Mouse (Mus musculus) liver, postnatal 0 days (tissue): ENCODE measurements around the gene Cnpy1. TPM values are rescaled to one million over a fixed set of nuclear protein-coding genes. Genes with fewer than 3 reads are reported as not detected.

Source experiments
- ATAC-seq: fragments of 200-750 bp; cut with Nextera tagmentation; 2 replicates; pipeline ENCODE4 v1.8.0; 2017; ENCODE audit warnings: mild to moderate bottlenecking, moderate library complexity
- DNase-seq: peaks from one replicate; pipeline ENCODE4 v3.0.0-alpha.2; 2016
- H3K27ac ChIP-seq: fragments of 300-500 bp; sonication (generic); 2 replicates; pipeline ENCODE4 v1.5.1; 2014; ENCODE audit warnings: antibody characterized with exemption, moderate library complexity, mild to moderate bottlenecking, low read depth
- H3K27me3 ChIP-seq: fragments of 300-500 bp; sonication (generic); 2 replicates; pipeline ENCODE4 v1.6.1; 2014; ENCODE audit warnings: low read length, control low read depth, mixed read lengths; ENCODE audit not compliant: insufficient read depth
- H3K36me3 ChIP-seq: fragments of 300-500 bp; sonication (generic); replicated peaks from 2 replicates; pipeline ENCODE4 v1.6.1; 2014; ENCODE audit warnings: mild to moderate bottlenecking, control low read depth, low read length, moderate library complexity, mixed read lengths; ENCODE audit not compliant: insufficient read depth
- H3K4me1 ChIP-seq: fragments of 300-500 bp; sonication (generic); 2 replicates; pipeline ENCODE4 v1.6.1; 2014; ENCODE audit warnings: antibody characterized with exemption, mild to moderate bottlenecking, control low read depth; ENCODE audit not compliant: insufficient read depth
- H3K4me2 ChIP-seq: fragments of 300-500 bp; sonication (generic); 2 replicates; pipeline ENCODE4 v1.6.1; 2014; ENCODE audit warnings: low read depth, mild to moderate bottlenecking, low read length, moderate library complexity, mixed read lengths
- H3K4me3 ChIP-seq: fragments of 300-500 bp; sonication (generic); 2 replicates; pipeline ENCODE4 v1.5.1; 2014; ENCODE audit warnings: low read depth, low read length
- H3K9ac ChIP-seq: fragments of 300-500 bp; sonication (generic); replicated peaks from 2 replicates; pipeline ENCODE4 v1.6.1; 2014; ENCODE audit warnings: mild to moderate bottlenecking, moderate library complexity
- H3K9me3 ChIP-seq: fragments of 300-500 bp; sonication (generic); 2 replicates; pipeline ENCODE4 v1.6.1; 2016; ENCODE audit warnings: mild to moderate bottlenecking, control low read depth, low read length, mixed read lengths
- CTCF ChIP-seq: sonication (generic); IDR thresholded peaks from 2 replicates; pipeline ENCODE4 v1.5.1; 2016; ENCODE audit warnings: antibody characterized with exemption, low read depth
- EP300 ChIP-seq: IDR thresholded peaks from 2 replicates; pipeline ENCODE4 v1.6.1; 2016; ENCODE audit warnings: antibody characterized with exemption, low read depth, mild to moderate bottlenecking
- WGBS: fragments of 180-500 bp; shearing (Covaris S2); extraction: QIAGEN DNeasy Blood & Tissue Kit; methylation state at CpG from one replicate; pipeline ENCODE4 v1.1.7; 2014; ENCODE audit not compliant: insufficient replicate concordance; 5-methylcytosine and 5-hydroxymethylcytosine counted together
- polyA plus RNA-seq: library from polyadenylated mRNA; unstranded; fragments of >200 nt; fragmentation: Nextera tagmentation; extraction: Ambion mirVana; gene quantifications from 2 replicates; pipeline ENCODE4 v1.2.1, GENCODE M21; 2015

Cnpy1 gene
- polyA plus RNA-seq, 1 experiment from 2014 or later = not detected

- Histone ChIP-seq H3K4me1 (no peaks in the 10 kb centered on the region), H3K4me3 (no peak overlapping the region), H3K36me3 (no peaks in the 10 kb centered on the region), H3K27ac (peak overlapping the region; percentile 44; the same call in 1 of the 2 replicates), H3K4me2 (no peak overlapping the region), H3K9me3 (peaks cover 2% of the 10 kb centered on the region; the same call in 1 of the 2 replicates), H3K9ac (no peak overlapping the region), H3K27me3 (no peaks in the 10 kb centered on the region)
- TF ChIP-seq CTCF (no peak), EP300 (no peak)
- WGBS = 82% methylated on average over 1 of the region's 1 CpGs
- ATAC-seq (no peak), DNase-seq (no peak)
Observed at GRCm38 (mm10) chr5:28259939-28260338, 14.3 kb upstream of the Cnpy1 start.

- Histone ChIP-seq H3K36me3 (no peaks in the 10 kb centered on the region), H3K9me3 (peaks cover 2% of the 10 kb centered on the region; the same call in 1 of the 2 replicates), H3K4me3 (no peak overlapping the region), H3K9ac (no peak overlapping the region), H3K4me1 (no peaks in the 10 kb centered on the region), H3K27ac (peak overlapping the region; percentile 44; the same call in 1 of the 2 replicates), H3K4me2 (no peak overlapping the region), H3K27me3 (no peaks in the 10 kb centered on the region)
- ATAC-seq = no peak
- TF ChIP-seq CTCF = no peak
- TF ChIP-seq EP300 = no peak
- 6% methylated on average over 1 of the region's 1 CpGs for WGBS
- DNase-seq = no peak
Observed at GRCm38 (mm10) chr5:28259385-28259784, 13.8 kb upstream of the Cnpy1 start.

GRCm38 (mm10) chr5:28257816-28258215, 12.2 kb upstream of the Cnpy1 start:
- TF ChIP-seq CTCF = no peak
- no peak for TF ChIP-seq EP300
- no peak for ATAC-seq
- Histone ChIP-seq H3K4me1 (no peaks in the 10 kb centered on the region), H3K27me3 (no peaks in the 10 kb centered on the region), H3K4me3 (no peak overlapping the region), H3K36me3 (no peaks in the 10 kb centered on the region), H3K4me2 (no peak overlapping the region), H3K27ac (no peak overlapping the region), H3K9me3 (peaks cover 2% of the 10 kb centered on the region; the same call in 1 of the 2 replicates), H3K9ac (no peak overlapping the region)
- DNase-seq = no peak
- 55% methylated on average over 4 of the region's 4 CpGs for WGBS

- no peaks in the 10 kb centered on the region for H3K4me1 ChIP-seq
- H3K9ac ChIP-seq = no peak overlapping the region
- no peak overlapping the region for H3K4me3 ChIP-seq
- no peak for DNase-seq
- ATAC-seq = no peak
- no peak overlapping the region for H3K27ac ChIP-seq
- no peaks in the 10 kb centered on the region for H3K9me3 ChIP-seq
- 68% methylated on average over 4 of the region's 4 CpGs for WGBS
- no peaks in the 10 kb centered on the region for H3K36me3 ChIP-seq
- H3K27me3 ChIP-seq = no peaks in the 10 kb centered on the region
- TF ChIP-seq EP300 (no peak), CTCF (no peak)
- no peak overlapping the region for H3K4me2 ChIP-seq
Observed at GRCm38 (mm10) chr5:28252999-28253398, 7.4 kb upstream of the Cnpy1 start.

GRCm38 (mm10) chr5:28252260-28252659, 6.7 kb upstream of the Cnpy1 start:
- TF ChIP-seq EP300 = no peak
- TF ChIP-seq CTCF = no peak
- no peak overlapping the region for H3K4me3 ChIP-seq
- 77% methylated on average over 4 of the region's 4 CpGs for WGBS

GRCm38 (mm10) chr5:28251211-28251764, 5.7 kb upstream of the Cnpy1 start:
- 59% methylated on average over 4 of the region's 4 CpGs for WGBS
- no peak overlapping the region for H3K9ac ChIP-seq
- no peak overlapping the region for H3K4me2 ChIP-seq
- no peaks in the 10 kb centered on the region for H3K9me3 ChIP-seq
- H3K27me3 ChIP-seq = no peaks in the 10 kb centered on the region
- DNase-seq (no peak), ATAC-seq (no peak)
- H3K36me3 ChIP-seq = no peaks in the 10 kb centered on the region
- no peak for TF ChIP-seq EP300
- TF ChIP-seq CTCF = no peak
- no peaks in the 10 kb centered on the region for H3K4me1 ChIP-seq
- no peak overlapping the region for H3K4me3 ChIP-seq
- H3K27ac ChIP-seq = no peak overlapping the region

More at GRCm38 (mm10) chr5:28252260-28252659, 6.7 kb upstream of the Cnpy1 start:
- Histone ChIP-seq H3K9me3 (no peaks in the 10 kb centered on the region), H3K27me3 (no peaks in the 10 kb centered on the region), H3K4me2 (no peak overlapping the region), H3K27ac (no peak overlapping the region), H3K4me1 (no peaks in the 10 kb centered on the region), H3K9ac (no peak overlapping the region), H3K36me3 (no peaks in the 10 kb centered on the region)
- DNase-seq (no peak), ATAC-seq (no peak)
